Mouse (Mus musculus): ENCODE measurements around the gene Fam20a.

GRCm38 (mm10) chr11:109668115-109668725, 53.9 kb downstream of the Fam20a start:
- TF ChIP-seq CTCF (IDR thresholded peaks at IDR 0.05; ENCODE audit: control insufficient read depth, insufficient read depth, insufficient read length) (no peak), MAX (IDR thresholded peaks at IDR 0.05) (no peak), MYOG (IDR thresholded peaks at IDR 0.05; ENCODE audit: control insufficient read depth, extremely low read depth, insufficient read length) (no peak), MYOD1 (IDR thresholded peaks at IDR 0.05; ENCODE audit: control insufficient read depth, insufficient read length, low read depth) (peak; percentile 75), CEBPB (IDR thresholded peaks at IDR 0.05; ENCODE audit: low read depth) (no peak), USF1 (IDR thresholded peaks at IDR 0.05; ENCODE audit: low read depth) (no peak)

Data from C2C12 (cell line).